Mouse (Mus musculus): ENCODE data around the gene Mgat5. TPM values are rescaled to one million over a fixed set of nuclear protein-coding genes. Genes with fewer than 3 reads are reported as not detected.
A peak's percentile ranks its signal among the peaks of the same experiment; 100 is the strongest.

The Mgat5 gene
- polyA plus RNA-seq, 1 experiment from 2014 or later, result 16.0 TPM

- 83% methylated on average over 5 of the region's 5 CpGs for WGBS
- H3K27ac ChIP-seq (ENCODE audit: low read length), result no peak overlapping the region
- no peak overlapping the region for H3K4me3 ChIP-seq (ENCODE audit: low read depth, low read length)
- no peak overlapping the region for H3K9ac ChIP-seq (ENCODE audit: low read depth, low read length)
- no peak overlapping the region for H3K4me2 ChIP-seq (ENCODE audit: low read length)
- no peaks in the 10 kb centered on the region for H3K27me3 ChIP-seq (ENCODE audit: control insufficient read depth, insufficient read depth, low read depth, low read length)
- no peaks in the 10 kb centered on the region for H3K9me3 ChIP-seq (replicated peaks; ENCODE audit: control insufficient read depth, low read length, poor library complexity, severe bottlenecking)
- no peaks in the 10 kb centered on the region for H3K36me3 ChIP-seq (ENCODE audit: control insufficient read depth, insufficient read depth, low read length)
- ATAC-seq, result no peak
- H3K4me1 ChIP-seq (ENCODE audit: control insufficient read depth, insufficient read depth, low read length), result no peaks in the 10 kb centered on the region
These were observed 99.0 kb downstream of the Mgat5 start for GRCm38 (mm10) chr1:127303791-127304190.

- Histone ChIP-seq H3K27ac (ENCODE audit: low read length) (no peak overlapping the region), H3K36me3 (ENCODE audit: control insufficient read depth, insufficient read depth, low read length) (no peaks in the 10 kb centered on the region), H3K4me1 (ENCODE audit: control insufficient read depth, insufficient read depth, low read length) (no peaks in the 10 kb centered on the region), H3K4me3 (ENCODE audit: low read depth, low read length) (no peak overlapping the region), H3K9ac (ENCODE audit: low read depth, low read length) (no peak overlapping the region), H3K4me2 (ENCODE audit: low read length) (no peak overlapping the region), H3K27me3 (ENCODE audit: control insufficient read depth, insufficient read depth, low read depth, low read length) (no peaks in the 10 kb centered on the region), H3K9me3 (replicated peaks; ENCODE audit: control insufficient read depth, low read length, poor library complexity, severe bottlenecking) (no peaks in the 10 kb centered on the region)
- ATAC-seq, result no peak
- WGBS, result 95% methylated on average over 2 of the region's 2 CpGs
These were observed 99.5 kb downstream of the Mgat5 start for GRCm38 (mm10) chr1:127304281-127304680.

- Histone ChIP-seq H3K4me2 (ENCODE audit: low read length) (no peak overlapping the region), H3K4me3 (ENCODE audit: low read depth, low read length) (no peak overlapping the region), H3K9ac (ENCODE audit: low read depth, low read length) (no peak overlapping the region), H3K27me3 (ENCODE audit: control insufficient read depth, insufficient read depth, low read depth, low read length) (no peaks in the 10 kb centered on the region), H3K4me1 (ENCODE audit: control insufficient read depth, insufficient read depth, low read length) (no peaks in the 10 kb centered on the region), H3K27ac (ENCODE audit: low read length) (0 out of 2 replicates have a peak overlapping the region, but pooled peaks have one; percentile 24), H3K36me3 (ENCODE audit: control insufficient read depth, insufficient read depth, low read length) (no peaks in the 10 kb centered on the region), H3K9me3 (replicated peaks; ENCODE audit: control insufficient read depth, low read length, poor library complexity, severe bottlenecking) (no peaks in the 10 kb centered on the region)
- 92% methylated on average over 2 of the region's 2 CpGs for WGBS
- ATAC-seq, result no peak
These were observed 100.8 kb downstream of the Mgat5 start for GRCm38 (mm10) chr1:127305582-127305981.

- no peak for ATAC-seq
- Histone ChIP-seq H3K4me1 (ENCODE audit: control insufficient read depth, insufficient read depth, low read length) (no peaks in the 10 kb centered on the region), H3K9ac (ENCODE audit: low read depth, low read length) (no peak overlapping the region), H3K27ac (ENCODE audit: low read length) (no peak overlapping the region), H3K4me3 (ENCODE audit: low read depth, low read length) (no peak overlapping the region), H3K36me3 (ENCODE audit: control insufficient read depth, insufficient read depth, low read length) (no peaks in the 10 kb centered on the region), H3K9me3 (replicated peaks; ENCODE audit: control insufficient read depth, low read length, poor library complexity, severe bottlenecking) (no peaks in the 10 kb centered on the region), H3K4me2 (ENCODE audit: low read length) (no peak overlapping the region), H3K27me3 (ENCODE audit: control insufficient read depth, insufficient read depth, low read depth, low read length) (no peaks in the 10 kb centered on the region)
- 89% methylated on average over 20 of the region's 20 CpGs for whole genome bisulfite sequencing
These were observed 101.4 kb downstream of the Mgat5 start for GRCm38 (mm10) chr1:127306024-127306771.

GRCm38 (mm10) chr1:127307361-127307760, 102.5 kb downstream of the Mgat5 start:
- no peaks in the 10 kb centered on the region for H3K4me1 ChIP-seq (ENCODE audit: control insufficient read depth, insufficient read depth, low read length)
- H3K36me3 ChIP-seq (ENCODE audit: control insufficient read depth, insufficient read depth, low read length), result no peaks in the 10 kb centered on the region
- ATAC-seq, result no peak
- WGBS, result 85% methylated on average over 4 of the region's 4 CpGs
- no peak overlapping the region for H3K4me2 ChIP-seq (ENCODE audit: low read length)
- H3K4me3 ChIP-seq (ENCODE audit: low read depth, low read length), result no peak overlapping the region
- no peak overlapping the region for H3K27ac ChIP-seq (ENCODE audit: low read length)
- H3K27me3 ChIP-seq (ENCODE audit: control insufficient read depth, insufficient read depth, low read depth, low read length), result no peaks in the 10 kb centered on the region
- H3K9ac ChIP-seq (ENCODE audit: low read depth, low read length), result no peak overlapping the region
- no peaks in the 10 kb centered on the region for H3K9me3 ChIP-seq (replicated peaks; ENCODE audit: control insufficient read depth, low read length, poor library complexity, severe bottlenecking)

GRCm38 (mm10) chr1:127308207-127308725, 103.5 kb downstream of the Mgat5 start:
- no peak for ATAC-seq
- no peaks in the 10 kb centered on the region for H3K36me3 ChIP-seq (ENCODE audit: control insufficient read depth, insufficient read depth, low read length)
- H3K4me2 ChIP-seq (ENCODE audit: low read length), result no peak overlapping the region
- H3K27me3 ChIP-seq (ENCODE audit: control insufficient read depth, insufficient read depth, low read depth, low read length), result no peaks in the 10 kb centered on the region
- H3K27ac ChIP-seq (ENCODE audit: low read length), result no peak overlapping the region
- H3K4me3 ChIP-seq (ENCODE audit: low read depth, low read length), result no peak overlapping the region
- no peak overlapping the region for H3K9ac ChIP-seq (ENCODE audit: low read depth, low read length)
- no peaks in the 10 kb centered on the region for H3K9me3 ChIP-seq (replicated peaks; ENCODE audit: control insufficient read depth, low read length, poor library complexity, severe bottlenecking)
- 94% methylated on average over 7 of the region's 7 CpGs for WGBS
- no peaks in the 10 kb centered on the region; the same call in 1 of the 2 replicates for H3K4me1 ChIP-seq (ENCODE audit: control insufficient read depth, insufficient read depth, low read length)

GRCm38 (mm10) chr1:127308989-127309701, 104.3 kb downstream of the Mgat5 start:
- H3K4me3 ChIP-seq (ENCODE audit: low read depth, low read length), result no peak overlapping the region
- H3K4me1 ChIP-seq (ENCODE audit: control insufficient read depth, insufficient read depth, low read length), result peaks cover 3% of the 10 kb centered on the region; the same call in 1 of the 2 replicates
- no peaks in the 10 kb centered on the region for H3K9me3 ChIP-seq (replicated peaks; ENCODE audit: control insufficient read depth, low read length, poor library complexity, severe bottlenecking)
- H3K4me2 ChIP-seq (ENCODE audit: low read length), result no peak overlapping the region
- WGBS, result 92% methylated on average over 13 of the region's 13 CpGs
- H3K27me3 ChIP-seq (ENCODE audit: control insufficient read depth, insufficient read depth, low read depth, low read length), result no peaks in the 10 kb centered on the region
- ATAC-seq, result no peak
- H3K9ac ChIP-seq (ENCODE audit: low read depth, low read length), result no peak overlapping the region
- H3K27ac ChIP-seq (ENCODE audit: low read length), result no peak overlapping the region
- H3K36me3 ChIP-seq (ENCODE audit: control insufficient read depth, insufficient read depth, low read length), result no peaks in the 10 kb centered on the region

GRCm38 (mm10) chr1:127310011-127310410, 105.2 kb downstream of the Mgat5 start:
- no peak for ATAC-seq
- Histone ChIP-seq H3K4me2 (ENCODE audit: low read length) (no peak overlapping the region), H3K27me3 (ENCODE audit: control insufficient read depth, insufficient read depth, low read depth, low read length) (no peaks in the 10 kb centered on the region), H3K27ac (ENCODE audit: low read length) (no peak overlapping the region), H3K9ac (ENCODE audit: low read depth, low read length) (no peak overlapping the region), H3K9me3 (replicated peaks; ENCODE audit: control insufficient read depth, low read length, poor library complexity, severe bottlenecking) (no peaks in the 10 kb centered on the region), H3K4me3 (ENCODE audit: low read depth, low read length) (no peak overlapping the region), H3K4me1 (ENCODE audit: control insufficient read depth, insufficient read depth, low read length) (peaks cover 3% of the 10 kb centered on the region; the same call in 1 of the 2 replicates), H3K36me3 (ENCODE audit: control insufficient read depth, insufficient read depth, low read length) (no peaks in the 10 kb centered on the region)
- 82% methylated on average over 5 of the region's 5 CpGs for WGBS

GRCm38 (mm10) chr1:127310703-127311102, 105.9 kb downstream of the Mgat5 start:
- no peak for ATAC-seq
- Histone ChIP-seq H3K36me3 (ENCODE audit: control insufficient read depth, insufficient read depth, low read length) (no peaks in the 10 kb centered on the region), H3K27me3 (ENCODE audit: control insufficient read depth, insufficient read depth, low read depth, low read length) (no peaks in the 10 kb centered on the region), H3K9me3 (replicated peaks; ENCODE audit: control insufficient read depth, low read length, poor library complexity, severe bottlenecking) (no peaks in the 10 kb centered on the region), H3K4me3 (ENCODE audit: low read depth, low read length) (no peak overlapping the region), H3K4me1 (ENCODE audit: control insufficient read depth, insufficient read depth, low read length) (peaks cover 3% of the 10 kb centered on the region; the same call in 1 of the 2 replicates), H3K4me2 (ENCODE audit: low read length) (no peak overlapping the region), H3K27ac (ENCODE audit: low read length) (no peak overlapping the region), H3K9ac (ENCODE audit: low read depth, low read length) (no peak overlapping the region)
- whole genome bisulfite sequencing, result 89% methylated on average over 3 of the region's 3 CpGs
